9 mouse cellular contexts compared by ENCODE assay signal in genomic region chrX:158923657-158924489, GRCm38 (mm10).
A peak's percentile ranks its signal among the peaks of the same experiment; 100 is the strongest.
DNase-seq lines count a peak whose midpoint lies in the region; TF ChIP-seq lines count a peak whose summit lies in the region.
"Had no signal": no experiment of that assay in that cellular context is flagged by ENCODE, and none has a peak within 500 bp of the region (broad histone marks: within the 10 kb centered on the region; RNA-seq: fewer than 3 reads in every experiment).

No protein-coding gene starts in this region.

- peak overlapping the region; percentile 60 for H3K4me2 ChIP-seq in myocyte (ENCODE audit: low read depth)

- H3ac ChIP-seq in myocyte (ENCODE audit: control insufficient read depth, insufficient read length), result no peak overlapping the region

- DNase-seq in cerebellum, adult 2 months, result peak; percentile 45 to 46
- no peak for DNase-seq in cerebellum, adult 11 months
- DNase-seq in layer of hippocampus, postnatal 14 days (ENCODE audit: low spot score in 2 of 2), result peak; percentile 4 to 11
- DNase-seq in layer of hippocampus, adult 11-12 months (ENCODE audit: low spot score), result no peak
- DNase-seq in hindbrain, embryonic 10.5 days (ENCODE audit: low spot score), result no peak
- DNase-seq in urinary bladder, postnatal 4 days (ENCODE audit: low spot score in 2 of 2), result no peak
- no peak for DNase-seq in ovary, adult 18-20 months (ENCODE audit: low spot score)
- DNase-seq: lung, adult 2 months had no signal

- no peaks in the 10 kb centered on the region for H3K9me3 ChIP-seq in hindbrain, embryonic 10.5 days

- peaks cover 7% of the 10 kb centered on the region; the same call in 1 of the 2 replicates for H3K4me1 ChIP-seq in cerebellum, adult 2 months (ENCODE audit: control insufficient read depth, insufficient read depth, low read length)
- H3K4me1 ChIP-seq in hindbrain, embryonic 10.5 days (replicated peaks), result peaks cover 9% of the 10 kb centered on the region

- no peak for TF ChIP-seq CTCF in cerebellum, adult 2 months (IDR thresholded peaks at IDR 0.05; ENCODE audit: borderline replicate concordance, insufficient read depth, low read depth, low read length)

- peak overlapping the region; percentile 84 for H3K27ac ChIP-seq in cerebellum, adult 2 months (ENCODE audit: insufficient read depth, low read length)
- H3K27ac ChIP-seq in hindbrain, embryonic 10.5 days, result no peak overlapping the region

- no peaks in the 10 kb centered on the region for H3K36me3 ChIP-seq in hindbrain, embryonic 10.5 days
- H3K36me3 ChIP-seq in myocyte (ENCODE audit: control insufficient read depth, insufficient read depth), result no peaks in the 10 kb centered on the region

- H3K79me2 ChIP-seq in myocyte (ENCODE audit: control insufficient read depth, insufficient read depth), result no peaks in the 10 kb centered on the region

- peak overlapping the region; percentile 43 for H3K4me3 ChIP-seq in cerebellum, adult 2 months (replicated peaks; ENCODE audit: insufficient read depth, low read depth, low read length)
- H3K4me3 ChIP-seq in hindbrain, embryonic 10.5 days, result peak overlapping the region; percentile 34
- H3K4me3 ChIP-seq in myocyte, result no peak overlapping the region

- TF ChIP-seq POLR2A in cerebellum, adult 2 months (IDR thresholded peaks at IDR 0.05; ENCODE audit: borderline replicate concordance, insufficient read depth, low read length), result no peak
- TF ChIP-seq POLR2A in myocyte (IDR thresholded peaks at IDR 0.05; ENCODE audit: insufficient read length, low read depth), result no peak

- 12% methylated on average over 17 of the region's 17 CpGs for WGBS in cerebellum, adult 2 months
- 33% methylated on average over 17 of the region's 17 CpGs for WGBS in hindbrain, embryonic 10.5 days

- H3K27me3 ChIP-seq in cerebellum, adult 2 months (ENCODE audit: control insufficient read depth, insufficient read depth, low read length), result no peaks in the 10 kb centered on the region
- H3K27me3 ChIP-seq in hindbrain, embryonic 10.5 days (ENCODE audit: insufficient read depth, poor library complexity, severe bottlenecking), result peaks cover 25% of the 10 kb centered on the region
- H3K27me3 ChIP-seq in myocyte (ENCODE audit: control insufficient read depth, insufficient read depth, insufficient read length), result no peaks in the 10 kb centered on the region

TF ChIP-seq in myocyte, 11 proteins besides CTCF, POLR2A, EP300 and RAD21:
- TF ChIP-seq SRF (IDR thresholded peaks at IDR 0.05; ENCODE audit: control insufficient read depth, insufficient read length, low read depth) (no peak), TCF3 (IDR thresholded peaks at IDR 0.05; ENCODE audit: insufficient read length, low read depth) (no peak), CEBPB (IDR thresholded peaks at IDR 0.05; ENCODE audit: insufficient read depth, poor library complexity, severe bottlenecking) (no peak)

Comparison
In these comparisons a context has a peak if more than half of its experiments do, and no peak if none do; other contexts are left out.
1. DNase-seq: peak in cerebellum, adult 2 months (2 of 2) and layer of hippocampus, postnatal 14 days (2 of 2); none in cerebellum, adult 11 months (single experiment), layer of hippocampus, adult 11-12 months (single experiment), hindbrain, embryonic 10.5 days (single experiment), urinary bladder, postnatal 4 days (0 of 2) and ovary, adult 18-20 months (single experiment).